Mouse (Mus musculus) cerebellum, adult 11-12 months (tissue): ENCODE data around the gene Gak.
A peak's percentile ranks its signal among the peaks of the same experiment; 100 is the strongest.

ENCODE experiments used
- DNase-seq: peaks from one replicate; pipeline ENCODE4 v3.0.0; 2022

The Gak gene

DNA sequence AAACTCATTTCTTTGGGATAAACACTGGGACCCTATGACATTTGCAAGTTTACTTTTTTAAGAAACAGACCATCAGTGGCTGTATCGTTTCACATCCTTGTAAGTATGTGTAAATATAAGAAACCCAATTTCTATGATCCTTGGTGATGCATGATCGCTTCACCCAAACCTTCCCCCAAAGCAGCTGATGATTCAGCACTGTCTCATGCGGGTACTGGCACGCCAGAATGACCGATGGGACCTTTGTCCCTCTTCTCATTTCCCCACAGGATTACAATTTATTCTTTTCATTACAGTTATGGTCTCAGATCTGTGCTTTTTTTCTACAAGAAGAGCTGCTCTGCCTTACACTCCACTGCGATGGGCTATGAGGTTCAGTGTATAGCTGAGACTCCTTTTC is 56.5 kb downstream of the Gak start:
- no peak for DNase-seq

GRCm38 (mm10) chr5:108570991-108571390 is 58.6 kb downstream of the Gak start:
- DNase-seq = no peak

DNA sequence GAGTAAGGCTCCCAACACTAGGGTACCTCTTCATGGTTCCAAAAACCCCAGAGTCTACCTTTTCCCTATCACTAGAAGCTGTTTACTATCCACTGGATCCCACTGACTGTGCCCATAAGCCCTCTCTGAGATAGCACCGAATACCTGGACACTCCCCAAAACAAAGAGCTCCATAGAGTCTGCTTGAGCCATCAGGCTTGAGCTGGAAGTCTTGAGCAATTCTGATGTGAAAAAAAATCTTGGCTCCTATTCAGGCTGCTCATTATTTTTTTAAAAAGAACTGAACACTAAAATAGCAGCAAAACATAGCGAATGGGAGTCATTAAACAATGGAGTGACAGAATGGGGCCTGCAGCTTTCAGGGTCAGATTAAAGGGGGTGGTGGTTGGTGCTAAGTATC is 62.5 kb downstream of the Gak start:
- no peak for DNase-seq

DNA sequence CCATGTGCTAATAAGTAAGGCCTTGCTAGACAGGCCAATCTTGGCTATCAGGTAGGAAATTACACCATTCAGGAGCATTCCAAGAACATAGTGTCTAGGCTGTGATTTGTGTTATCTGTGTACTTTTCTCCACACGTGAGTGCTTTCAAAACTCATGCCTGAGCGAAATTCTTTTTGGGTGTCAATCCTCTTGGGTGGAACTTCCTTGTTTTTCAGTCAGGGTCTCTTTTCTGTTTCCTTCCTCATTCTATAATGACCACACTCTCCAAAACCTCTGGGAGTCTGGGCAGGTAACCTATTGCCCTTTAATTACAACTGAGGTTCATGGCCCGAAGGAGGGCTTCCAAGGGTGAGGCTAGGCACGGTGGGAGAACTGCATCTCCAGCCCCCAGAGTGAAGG is 63.0 kb downstream of the Gak start:
- no peak for DNase-seq

- DNase-seq = no peak
Measured at GRCm38 (mm10) chr5:108565381-108565780, 64.2 kb downstream of the Gak start.

- no peak for DNase-seq
Measured at GRCm38 (mm10) chr5:108564346-108564745, 65.2 kb downstream of the Gak start.

DNA sequence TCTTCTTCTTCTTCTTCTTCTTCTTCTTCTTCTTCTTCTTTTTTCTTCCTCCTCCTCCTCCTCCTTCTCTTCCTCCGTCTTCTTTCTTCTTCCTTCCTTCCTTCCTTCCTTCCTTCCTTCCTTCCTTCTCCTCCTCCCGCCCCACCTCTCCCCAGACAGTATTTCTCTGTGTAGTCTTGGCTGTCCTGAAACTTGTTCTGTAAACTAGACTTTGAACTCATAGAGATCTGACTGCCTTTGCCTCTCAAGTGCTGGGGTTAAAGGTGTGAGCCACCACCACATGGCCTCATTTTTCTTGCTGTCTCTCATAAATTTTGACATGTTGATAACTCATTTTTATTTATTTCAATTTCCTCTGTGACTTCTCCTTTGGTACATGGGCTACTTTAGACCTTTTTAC is 67.1 kb downstream of the Gak start:
- DNase-seq = no peak

DNA sequence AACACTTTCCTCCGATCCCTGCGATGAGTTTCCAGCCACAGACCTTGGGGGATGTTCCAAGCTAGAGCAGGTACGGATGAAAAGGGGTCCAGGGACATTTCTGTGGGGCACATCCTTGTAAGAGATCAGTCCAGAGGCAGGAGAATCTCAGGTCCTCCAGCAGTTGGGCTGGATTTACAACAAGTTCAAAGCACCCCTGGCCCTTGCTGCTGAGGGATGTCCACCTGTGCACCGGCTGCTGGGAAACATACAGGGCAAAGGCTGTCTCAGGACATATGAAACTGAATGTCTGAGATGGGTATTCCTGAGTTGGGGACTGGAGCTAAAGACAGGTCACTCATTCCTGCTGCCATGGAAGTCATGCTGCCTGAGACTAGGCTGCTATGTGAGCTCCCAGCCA is 72.6 kb downstream of the Gak start:
- no peak for DNase-seq

GRCm38 (mm10) chr5:108554041-108554440 is 75.5 kb downstream of the Gak start:
- DNase-seq = no peak

DNA sequence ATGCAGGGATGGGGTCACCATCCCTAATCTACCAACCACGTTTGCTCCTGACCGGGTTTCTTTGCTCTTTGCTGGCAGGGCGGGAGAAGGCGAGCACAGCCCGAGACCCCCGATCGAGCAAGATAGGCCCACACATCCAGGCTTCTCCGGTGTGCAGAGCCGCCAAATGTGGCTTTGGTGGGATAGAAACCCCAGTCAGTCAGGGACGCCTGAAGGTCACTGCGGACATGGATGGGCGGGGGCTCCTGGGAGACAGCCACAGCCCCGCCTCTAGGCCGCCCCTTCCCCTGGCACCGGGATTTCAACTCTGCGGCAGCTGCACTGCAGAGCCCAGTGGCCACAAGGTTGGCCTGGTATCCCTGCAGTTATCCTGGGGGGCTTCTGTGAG is 79.4 kb downstream of the Gak start:
- DNase-seq = no peak

DNA sequence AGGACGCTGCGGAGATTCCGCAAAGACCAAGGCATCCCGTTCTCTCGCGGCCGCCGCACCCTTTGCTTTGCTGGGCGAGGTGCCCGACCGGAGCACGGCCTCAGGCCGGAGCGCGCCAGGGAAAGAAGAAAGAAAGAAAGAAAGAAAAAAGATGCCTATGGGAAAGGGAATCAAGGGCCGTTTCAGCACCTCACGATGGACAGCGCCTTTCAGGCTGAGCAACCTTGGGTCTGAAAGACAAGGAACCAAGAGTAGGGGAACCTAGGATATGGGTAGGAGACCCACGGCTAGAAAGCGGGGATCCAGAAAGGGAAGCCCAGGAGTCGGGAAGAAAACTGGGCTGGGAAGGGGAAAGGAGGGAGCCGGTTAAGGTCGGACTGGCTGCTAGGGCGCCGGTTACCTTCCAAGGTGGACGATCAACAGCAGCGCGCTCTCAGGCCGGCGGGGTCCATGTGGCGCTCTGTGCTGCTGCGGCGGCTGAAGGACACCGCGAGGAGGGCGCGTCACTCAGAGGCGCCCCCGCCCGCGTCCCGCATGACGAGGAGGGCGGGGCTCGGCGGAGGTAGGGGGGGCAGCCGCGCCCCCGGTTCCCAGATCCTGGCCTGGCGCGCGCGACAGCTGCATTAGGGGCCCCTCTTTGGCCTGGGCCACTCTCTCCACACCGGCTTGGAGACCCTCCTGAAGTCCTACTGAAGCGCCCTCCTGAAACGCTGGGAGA is 79.9 kb downstream of the Gak start, which contains the start of gene Cplx1:
Gene Cplx1, minus strand, starts transcription at position 536 of the 718 bp plus-strand sequence.
- peak; percentile 85 for DNase-seq

DNA sequence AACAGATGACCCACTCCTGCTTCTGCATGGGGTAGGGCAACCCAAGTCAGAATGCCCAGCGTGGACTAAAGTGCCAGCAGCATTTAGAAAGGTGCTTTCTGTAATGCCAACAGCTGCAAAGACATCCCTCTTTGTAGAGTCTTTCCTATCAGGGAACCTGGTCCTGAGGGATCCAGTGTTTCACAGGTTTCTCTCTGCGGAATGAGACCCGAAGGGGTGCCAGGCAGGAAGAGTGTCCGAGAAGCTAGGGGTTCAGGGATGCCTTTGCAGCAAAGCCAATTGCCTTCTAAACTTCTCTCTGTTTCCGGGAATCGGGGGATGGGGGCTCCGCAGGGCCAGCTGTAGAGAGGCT is 80.4 kb downstream of the Gak start:
- DNase-seq = peak; percentile 33

- peak; percentile 42 for DNase-seq
Measured at GRCm38 (mm10) chr5:108547636-108548035, 81.9 kb downstream of the Gak start.

- no peak for DNase-seq
Measured at GRCm38 (mm10) chr5:108543516-108544291, 85.9 kb downstream of the Gak start.

- DNase-seq = no peak
Measured at GRCm38 (mm10) chr5:108534188-108534587, 95.4 kb downstream of the Gak start.

DNA sequence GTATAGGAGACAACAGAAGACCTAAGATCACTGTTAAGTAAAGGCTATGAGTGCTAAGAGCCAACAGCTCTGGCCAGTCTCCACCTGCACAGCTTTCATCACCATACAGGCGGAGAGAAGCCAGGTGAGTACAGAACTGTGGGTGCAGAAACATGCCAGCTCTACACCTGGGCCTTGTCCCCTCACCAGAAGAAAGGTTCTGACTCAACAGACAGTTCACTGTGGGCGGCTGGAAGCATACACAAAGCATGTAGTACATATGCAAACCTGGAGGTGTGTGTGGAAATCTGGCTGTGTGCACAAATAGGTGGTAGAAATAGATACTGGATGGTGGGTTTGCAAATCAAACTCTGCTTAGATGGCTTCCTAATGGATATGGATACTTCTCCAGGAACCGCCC is 107.0 kb downstream of the Gak start:
- DNase-seq = no peak

- DNase-seq = no peak
Measured at GRCm38 (mm10) chr5:108521896-108522295, 107.7 kb downstream of the Gak start.

DNA sequence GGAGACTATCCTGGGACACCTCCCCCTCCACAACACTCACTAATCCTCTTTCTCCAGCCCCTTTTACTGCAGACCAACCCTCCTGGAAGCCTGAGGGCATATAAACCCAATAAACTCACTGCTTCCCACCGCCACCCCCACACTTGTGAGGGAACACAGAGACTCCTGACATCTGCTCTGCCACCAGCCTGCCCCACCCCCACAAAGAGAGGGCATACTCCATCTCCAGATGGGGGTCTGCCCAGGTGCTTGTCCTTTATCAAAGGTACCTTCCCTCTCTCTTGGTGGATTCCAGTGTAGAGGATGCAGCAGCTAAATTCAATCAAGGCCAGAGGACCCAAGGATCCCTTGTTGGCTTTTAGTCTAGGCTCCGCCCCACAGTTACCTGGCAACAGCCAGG is 108.5 kb downstream of the Gak start:
- DNase-seq = no peak

- no peak for DNase-seq
Measured at GRCm38 (mm10) chr5:108520153-108520552, 109.4 kb downstream of the Gak start.
